Mouse (Mus musculus) bone marrow macrophage, adult 2 months (primary cell): ENCODE data around the gene Thsd7a. TPM values are rescaled to one million over a fixed set of nuclear protein-coding genes. Genes with fewer than 3 reads are reported as not detected.

Source experiments
- H3K27ac ChIP-seq: 2 replicates; pipeline ENCODE4 v1.5.1; 2012; ENCODE audit warnings: low read depth, low read length; ENCODE audit not compliant: insufficient read depth
- H3K4me1 ChIP-seq: 2 replicates; pipeline ENCODE4 v1.6.1; 2012; ENCODE audit warnings: low read length; ENCODE audit not compliant: control insufficient read depth, insufficient read depth
- H3K4me3 ChIP-seq: 2 replicates; pipeline ENCODE4 v1.5.1; 2012; ENCODE audit warnings: mild to moderate bottlenecking, low read length, moderate library complexity; ENCODE audit not compliant: insufficient read depth
- CTCF ChIP-seq: IDR thresholded peaks from 2 replicates; pipeline ENCODE4 v1.5.1; 2012; ENCODE audit warnings: low read depth, mild to moderate bottlenecking, low read length, moderate library complexity
- POLR2A ChIP-seq: IDR thresholded peaks from 2 replicates; pipeline ENCODE4 v1.6.1; 2012; ENCODE audit warnings: mild to moderate bottlenecking, low read depth, low read length, borderline replicate concordance
- polyA plus RNA-seq: library from polyadenylated mRNA; stranded (reverse); fragments of >200 nt; gene quantifications from 2 replicates; pipeline ENCODE4 v1.2.4, GENCODE M21; 2012; ENCODE audit not compliant: missing spikeins, insufficient read depth, insufficient read length

Thsd7a gene
- polyA plus RNA-seq, 1 experiment: not detected

DNA sequence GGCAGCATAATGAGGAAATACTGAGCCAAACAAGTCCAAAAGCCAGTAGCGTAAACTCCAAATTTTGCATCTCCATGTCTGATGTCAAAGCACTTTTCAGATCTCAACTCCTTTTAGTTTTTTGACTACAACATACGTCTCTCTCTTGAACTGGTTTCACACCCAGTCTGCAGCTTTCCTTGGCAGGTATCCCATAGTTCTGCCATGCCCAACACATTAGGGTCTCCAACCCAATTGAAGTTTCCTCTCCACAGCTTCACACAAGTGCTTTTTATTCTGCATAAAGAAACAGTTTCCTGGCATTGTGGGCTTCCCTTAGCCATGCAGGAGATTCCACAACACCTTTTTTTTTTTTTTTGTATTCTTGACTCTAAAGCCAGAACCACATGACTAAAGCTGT, 50.1 kb downstream of the Thsd7a start:
- no peaks in the 10 kb centered on the region for H3K4me1 ChIP-seq
- no peak overlapping the region for H3K27ac ChIP-seq
- H3K4me3 ChIP-seq: no peak overlapping the region
- TF ChIP-seq CTCF (no peak), POLR2A (no peak)

GRCm38 (mm10) chr6:12693689-12694088, 55.5 kb downstream of the Thsd7a start:
- no peak overlapping the region for H3K4me3 ChIP-seq
- TF ChIP-seq CTCF (no peak), POLR2A (no peak)
- no peak overlapping the region for H3K27ac ChIP-seq
- H3K4me1 ChIP-seq: no peaks in the 10 kb centered on the region

GRCm38 (mm10) chr6:12693239-12693638, 56.0 kb downstream of the Thsd7a start:
- Histone ChIP-seq H3K27ac (no peak overlapping the region), H3K4me1 (no peaks in the 10 kb centered on the region), H3K4me3 (no peak overlapping the region)
- TF ChIP-seq CTCF: no peak
- TF ChIP-seq POLR2A: no peak

DNA sequence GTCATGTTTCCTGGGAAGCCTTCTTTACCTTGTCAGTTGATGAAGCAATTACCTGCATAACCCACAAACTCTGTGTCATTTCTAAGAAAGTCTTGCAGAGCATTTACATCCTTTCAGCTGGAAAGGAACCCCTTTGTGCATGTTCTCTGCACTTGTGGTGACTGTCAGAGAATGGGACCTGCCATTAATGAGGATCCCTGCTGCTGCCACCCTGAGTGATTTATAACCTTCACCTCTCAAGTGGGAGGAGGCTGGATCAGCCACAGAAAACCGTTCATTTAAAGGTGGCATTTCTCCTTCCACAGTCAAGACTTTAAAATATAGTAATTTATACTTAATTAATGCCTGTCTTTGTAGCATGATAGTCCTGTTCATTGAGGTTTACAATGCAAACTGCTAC, 99.6 kb downstream of the Thsd7a start:
- TF ChIP-seq POLR2A: no peak
- no peak for TF ChIP-seq CTCF
- H3K4me1 ChIP-seq: no peaks in the 10 kb centered on the region
- no peak overlapping the region for H3K27ac ChIP-seq
- no peak overlapping the region for H3K4me3 ChIP-seq

- no peak overlapping the region for H3K4me3 ChIP-seq
- no peaks in the 10 kb centered on the region for H3K4me1 ChIP-seq
- TF ChIP-seq CTCF (no peak), POLR2A (no peak)
- H3K27ac ChIP-seq: no peak overlapping the region
Observed at GRCm38 (mm10) chr6:12628637-12629246, 120.5 kb downstream of the Thsd7a start.

DNA sequence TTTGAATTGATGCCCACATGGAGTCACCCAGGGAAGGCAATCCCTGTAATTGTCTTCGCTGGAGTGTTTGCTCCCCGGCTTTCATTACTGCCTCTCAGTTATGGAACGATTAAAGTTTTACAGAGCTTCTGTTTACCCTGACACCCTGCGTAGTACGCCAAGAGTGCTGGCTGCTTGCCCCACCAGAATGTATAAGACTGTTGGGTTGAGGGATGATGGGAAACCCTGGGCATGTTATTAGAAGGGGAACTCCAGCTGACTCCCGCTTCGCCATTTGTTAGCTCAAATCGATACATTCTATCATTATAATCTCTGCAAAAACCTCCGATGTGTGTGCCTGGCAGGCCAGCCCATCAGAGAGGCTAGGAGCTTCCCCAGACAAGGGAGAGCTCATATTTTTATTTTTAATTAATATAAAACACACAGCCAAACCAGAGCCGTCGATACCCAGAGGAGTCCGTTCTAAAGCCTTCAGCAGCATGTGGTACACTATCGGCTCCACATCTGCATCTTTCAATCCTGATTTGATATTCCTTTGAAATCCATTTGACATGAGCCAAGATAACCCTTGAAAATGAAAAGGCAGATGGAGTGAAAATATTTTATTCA, 142.5 kb downstream of the Thsd7a start:
- Histone ChIP-seq H3K4me1 (no peaks in the 10 kb centered on the region), H3K27ac (no peak overlapping the region)
- no peak for TF ChIP-seq POLR2A

GRCm38 (mm10) chr6:12602927-12603326, 146.3 kb downstream of the Thsd7a start:
- Histone ChIP-seq H3K27ac (no peak overlapping the region), H3K4me3 (no peak overlapping the region), H3K4me1 (no peaks in the 10 kb centered on the region)
- TF ChIP-seq POLR2A (no peak), CTCF (no peak)

More for the DNA sequence above, 142.5 kb downstream of the Thsd7a start:
- H3K4me3 ChIP-seq: no peak overlapping the region

GRCm38 (mm10) chr6:12602161-12602560, 147.0 kb downstream of the Thsd7a start:
- H3K4me1 ChIP-seq: no peaks in the 10 kb centered on the region
- no peak overlapping the region for H3K27ac ChIP-seq
- H3K4me3 ChIP-seq: no peak overlapping the region
- no peak for TF ChIP-seq CTCF
- TF ChIP-seq POLR2A: no peak

- Histone ChIP-seq H3K27ac (no peak overlapping the region), H3K4me3 (no peak overlapping the region), H3K4me1 (no peaks in the 10 kb centered on the region)
- TF ChIP-seq CTCF: no peak
- no peak for TF ChIP-seq POLR2A
Observed at GRCm38 (mm10) chr6:12584456-12584855, 164.8 kb downstream of the Thsd7a start.

DNA sequence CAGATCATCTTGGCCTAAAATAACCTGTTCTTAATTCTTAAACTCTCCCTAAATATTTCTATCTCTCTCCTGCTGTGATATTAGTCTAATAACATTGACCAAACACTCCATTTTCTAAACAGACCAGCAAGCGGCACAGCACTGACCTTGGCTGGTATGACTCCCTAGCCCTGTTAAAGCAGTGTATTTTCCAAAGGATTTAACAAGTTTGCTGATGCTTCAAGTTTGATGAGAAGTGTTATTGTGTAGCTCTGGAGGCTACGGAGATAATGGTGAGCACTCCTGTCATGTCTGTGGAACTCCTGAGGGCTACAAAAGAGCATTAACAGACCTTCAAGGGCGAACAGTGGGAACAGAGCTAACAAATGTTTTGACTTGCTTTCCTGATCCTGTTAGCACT, 168.1 kb downstream of the Thsd7a start:
- TF ChIP-seq CTCF (no peak), POLR2A (no peak)
- Histone ChIP-seq H3K4me1 (no peaks in the 10 kb centered on the region), H3K4me3 (no peak overlapping the region), H3K27ac (no peak overlapping the region)
